Mouse (Mus musculus): ENCODE measurements around the gene Ambra1. TPM values are rescaled to one million over a fixed set of nuclear protein-coding genes. Genes with fewer than 3 reads are reported as not detected.

Gene Ambra1
- total and polyA plus RNA-seq, 3 experiments = 12.7 to 15.3 (median 14.7) TPM

DNA sequence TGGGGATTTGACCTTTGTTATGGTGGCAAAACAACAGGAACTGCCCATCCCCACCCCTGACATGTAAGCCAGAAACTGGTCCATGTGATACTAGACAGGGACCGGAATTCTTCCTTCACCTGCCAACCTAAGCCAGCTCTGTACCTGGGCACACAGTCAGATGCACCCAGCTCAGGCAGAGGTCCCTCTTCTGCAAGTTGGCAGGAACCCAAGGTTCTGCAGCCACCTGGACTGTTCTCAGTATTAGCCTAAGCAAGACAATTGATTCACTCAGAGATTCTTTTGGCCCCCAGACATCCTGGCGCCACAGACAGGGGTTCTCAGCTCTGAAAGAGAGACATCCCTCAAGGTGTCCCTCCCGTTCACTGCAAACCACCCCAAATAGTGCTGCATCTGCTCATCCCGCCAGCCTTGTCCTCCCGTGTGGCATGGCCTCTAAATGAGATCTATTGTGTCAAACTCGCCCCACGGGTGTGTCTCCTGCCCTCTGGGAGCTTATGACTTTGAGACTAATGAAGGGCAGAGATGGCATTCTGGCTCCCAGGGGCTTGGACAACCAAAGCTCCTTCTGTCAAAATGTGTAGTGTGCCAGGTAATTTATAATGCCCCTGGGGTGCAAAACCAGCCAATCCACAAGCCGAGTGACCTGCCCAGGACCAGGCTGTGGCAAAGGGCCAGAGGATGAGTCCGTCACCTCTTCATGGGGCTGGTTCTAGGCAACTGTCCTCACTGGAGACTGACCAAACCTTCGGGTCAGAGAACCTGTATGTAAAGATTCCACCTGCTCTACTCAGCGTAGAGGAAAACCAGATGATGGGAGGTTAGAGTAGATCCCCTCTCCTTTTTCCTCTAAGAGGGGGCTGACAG, 229.8 kb downstream of the Ambra1 start:
- Histone ChIP-seq H3K79me2 (replicated peaks; ENCODE audit: control insufficient read depth, insufficient read depth, low read length) (peaks cover 19% of the 10 kb centered on the region), H3K36me3 (ENCODE audit: control insufficient read depth, insufficient read depth, low read length) (0 out of 2 replicates have a peak, but pooled peaks cover 1% of the 10 kb centered on the region), H3K27me3 (ENCODE audit: control insufficient read depth, insufficient read depth, low read length) (no peaks in the 10 kb centered on the region), H3K4me3 (no peak overlapping the region), H3K27ac (peak overlapping the region; percentile 40; the same call in 1 of the 2 replicates), H3K4me1 (ENCODE audit: control insufficient read depth, insufficient read depth, low read length) (peaks cover 26% of the 10 kb centered on the region), H3K9ac (ENCODE audit: low read depth, low read length) (no peak overlapping the region)
- TF ChIP-seq POLR2A (IDR thresholded peaks at IDR 0.05; ENCODE audit: insufficient read depth, low read depth, low read length) = no peak
- no peak for TF ChIP-seq CTCF (IDR thresholded peaks at IDR 0.05)
- TF ChIP-seq EP300 (IDR thresholded peaks at IDR 0.05; ENCODE audit: insufficient read depth, low read depth, low read length) = no peak
- intact Hi-C loops (cut with DNase I) = loop anchor here (1.0 kb wide), 1 partner anchor 15 kb away; no protein-coding TSS in a partner anchor
- DNase-seq = peak in 1 of 2 experiments; percentile 40
- 58% methylated on average over 11 of the region's 11 CpGs for WGBS

DNA sequence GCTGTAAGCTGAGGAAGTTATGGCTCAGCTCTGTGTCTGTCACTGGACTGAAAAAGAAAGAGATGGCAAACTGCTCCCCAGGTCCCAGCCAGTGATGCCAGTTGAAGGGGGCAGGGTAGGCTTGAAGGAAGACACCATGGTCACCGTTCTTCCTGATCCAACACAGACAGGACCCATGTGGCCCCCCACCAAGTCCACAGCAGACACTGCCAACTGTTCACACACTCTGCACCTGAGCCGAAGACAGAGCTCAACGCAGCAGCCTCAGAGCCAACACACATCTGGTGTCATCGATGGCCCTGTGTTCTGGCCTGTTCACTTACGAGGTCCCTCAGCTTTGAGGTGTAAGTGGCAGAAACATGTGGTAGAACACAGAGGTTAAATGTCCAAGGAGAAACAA, 230.5 kb downstream of the Ambra1 start:
- DNase-seq = no peak
- Histone ChIP-seq H3K27me3 (ENCODE audit: control insufficient read depth, insufficient read depth, low read length) (no peaks in the 10 kb centered on the region), H3K36me3 (ENCODE audit: control insufficient read depth, insufficient read depth, low read length) (no peaks in the 10 kb centered on the region), H3K4me1 (ENCODE audit: control insufficient read depth, insufficient read depth, low read length) (peaks cover 21% of the 10 kb centered on the region), H3K79me2 (replicated peaks; ENCODE audit: control insufficient read depth, insufficient read depth, low read length) (peaks cover 18% of the 10 kb centered on the region), H3K9ac (ENCODE audit: low read depth, low read length) (no peak overlapping the region), H3K4me3 (no peak overlapping the region), H3K27ac (no peak overlapping the region)
- 88% methylated on average over 5 of the region's 5 CpGs for WGBS
- intact Hi-C loops (cut with DNase I) = no loop called here
- TF ChIP-seq CTCF (IDR thresholded peaks at IDR 0.05) (no peak), EP300 (IDR thresholded peaks at IDR 0.05; ENCODE audit: insufficient read depth, low read depth, low read length) (no peak), POLR2A (IDR thresholded peaks at IDR 0.05; ENCODE audit: insufficient read depth, low read depth, low read length) (no peak)

GRCm38 (mm10) chr2:91961901-91962761, 232.2 kb downstream of the Ambra1 start:
- TF ChIP-seq EP300 (IDR thresholded peaks at IDR 0.05; ENCODE audit: insufficient read depth, low read depth, low read length) (no peak), POLR2A (IDR thresholded peaks at IDR 0.05; ENCODE audit: insufficient read depth, low read depth, low read length) (no peak), CTCF (IDR thresholded peaks at IDR 0.05) (no peak)
- Histone ChIP-seq H3K79me2 (replicated peaks; ENCODE audit: control insufficient read depth, insufficient read depth, low read length) (peaks cover 16% of the 10 kb centered on the region), H3K4me3 (peak overlapping the region; percentile 70), H3K4me1 (ENCODE audit: control insufficient read depth, insufficient read depth, low read length) (peaks cover 22% of the 10 kb centered on the region), H3K27me3 (ENCODE audit: control insufficient read depth, insufficient read depth, low read length) (no peaks in the 10 kb centered on the region), H3K9ac (ENCODE audit: low read depth, low read length) (peak overlapping the region; percentile 95), H3K36me3 (ENCODE audit: control insufficient read depth, insufficient read depth, low read length) (no peaks in the 10 kb centered on the region), H3K27ac (peak overlapping the region; percentile 85)
- intact Hi-C loops (cut with DNase I) = loop anchor here (2.0 kb wide), 1 partner anchor 23 kb away; no protein-coding TSS in a partner anchor
- DNase-seq = no peak
- WGBS = 62% methylated on average over 4 of the region's 4 CpGs

DNA sequence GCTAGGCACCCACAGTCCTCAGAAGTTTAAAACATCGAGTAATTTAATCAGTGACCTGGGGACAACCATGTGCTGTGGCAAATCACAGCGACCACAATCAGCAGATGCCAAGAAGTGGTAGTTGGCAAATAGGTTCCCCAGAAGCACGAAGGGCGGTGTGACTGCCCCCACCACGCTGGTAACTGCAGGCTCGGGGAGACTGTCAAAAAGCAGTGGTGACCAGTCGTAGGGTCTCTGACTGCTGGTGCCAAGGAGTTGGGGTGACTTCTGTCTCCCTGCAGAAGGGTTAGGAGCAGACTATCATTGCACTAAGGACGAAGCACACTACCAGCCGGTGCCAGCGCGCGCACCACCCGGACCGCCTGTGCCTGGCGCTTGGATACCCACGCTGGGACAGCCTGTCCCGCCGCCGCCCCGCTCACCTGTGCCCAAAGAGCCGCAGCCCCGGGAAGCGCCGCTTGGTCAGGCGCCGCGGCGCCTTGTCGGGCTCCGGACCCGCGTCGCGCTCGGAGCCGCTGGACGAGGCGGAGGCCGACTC, 233.0 kb downstream of the Ambra1 start:
- peaks cover 15% of the 10 kb centered on the region for H3K79me2 ChIP-seq (replicated peaks; ENCODE audit: control insufficient read depth, insufficient read depth, low read length)
- DNase-seq = peak in 1 of 2 experiments; percentile 27
- no peaks in the 10 kb centered on the region for H3K36me3 ChIP-seq (ENCODE audit: control insufficient read depth, insufficient read depth, low read length)
- peak overlapping the region; percentile 70 for H3K4me3 ChIP-seq
- H3K9ac ChIP-seq (ENCODE audit: low read depth, low read length) = peak overlapping the region; percentile 95
- intact Hi-C loops (cut with DNase I) = loop anchor here (1.0 to 2.0 kb wide), 2 partner anchors 19 to 22 kb away; no protein-coding TSS in a partner anchor
- H3K27ac ChIP-seq = peak overlapping the region; percentile 85
- under 1% methylated on average over 39 of the region's 39 CpGs for WGBS
- H3K4me1 ChIP-seq (ENCODE audit: control insufficient read depth, insufficient read depth, low read length) = peaks cover 24% of the 10 kb centered on the region
- H3K27me3 ChIP-seq (ENCODE audit: control insufficient read depth, insufficient read depth, low read length) = no peaks in the 10 kb centered on the region
- TF ChIP-seq CTCF (IDR thresholded peaks at IDR 0.05) = no peak
- no peak for TF ChIP-seq POLR2A (IDR thresholded peaks at IDR 0.05; ENCODE audit: insufficient read depth, low read depth, low read length)
- TF ChIP-seq EP300 (IDR thresholded peaks at IDR 0.05; ENCODE audit: insufficient read depth, low read depth, low read length) = no peak

GRCm38 (mm10) chr2:91963443-91963932, 233.6 kb downstream of the Ambra1 start:
- Histone ChIP-seq H3K36me3 (ENCODE audit: control insufficient read depth, insufficient read depth, low read length) (no peaks in the 10 kb centered on the region), H3K27ac (peak overlapping the region; percentile 97), H3K9ac (ENCODE audit: low read depth, low read length) (peak overlapping the region; percentile 95), H3K27me3 (ENCODE audit: control insufficient read depth, insufficient read depth, low read length) (no peaks in the 10 kb centered on the region), H3K4me3 (peak overlapping the region; percentile 70), H3K4me1 (ENCODE audit: control insufficient read depth, insufficient read depth, low read length) (peaks cover 28% of the 10 kb centered on the region), H3K79me2 (replicated peaks; ENCODE audit: control insufficient read depth, insufficient read depth, low read length) (peaks cover 13% of the 10 kb centered on the region)
- peak; percentile 98 to 99 for DNase-seq
- intact Hi-C loops (cut with DNase I) = loop anchor here (1.0 to 2.0 kb wide), 2 partner anchors 19 to 21 kb away; no protein-coding TSS in a partner anchor
- TF ChIP-seq EP300 (IDR thresholded peaks at IDR 0.05; ENCODE audit: insufficient read depth, low read depth, low read length) = peak; percentile 68
- TF ChIP-seq CTCF (IDR thresholded peaks at IDR 0.05) = peak; percentile 98
- peak; percentile 29; the same call in 1 of the 2 replicates for TF ChIP-seq POLR2A (IDR thresholded peaks at IDR 0.05; ENCODE audit: insufficient read depth, low read depth, low read length)
- 1% methylated on average over 57 of the region's 57 CpGs for WGBS

All from heart, adult 2 months (tissue).